Mouse (Mus musculus) ES-E14 (cell line): ENCODE measurements around the gene Llgl2. TPM values are rescaled to one million over a fixed set of nuclear protein-coding genes. Genes with fewer than 3 reads are reported as not detected.

ENCODE experiments used
- DNase-seq: peaks from one replicate; pipeline ENCODE4 v3.0.0-alpha.2; 2013; ENCODE audit warnings: low read depth, low spot score
- H3K27ac ChIP-seq: 2 replicates; pipeline ENCODE4 v1.5.1; 2012; ENCODE audit warnings: low read depth, mild to moderate bottlenecking, low read length, moderate library complexity, mixed read lengths; ENCODE audit not compliant: poor library complexity, insufficient read depth, severe bottlenecking
- H3K36me3 ChIP-seq: 2 replicates; pipeline ENCODE4 v1.6.1; 2012; ENCODE audit warnings: mild to moderate bottlenecking, low read length, moderate library complexity, mixed read lengths; ENCODE audit not compliant: control insufficient read depth, poor library complexity, insufficient read depth, severe bottlenecking
- H3K4me1 ChIP-seq, 2 experiments: fragments of 150-350 bp in 1 of 2; sonication (generic) in 1 of 2; 2 replicates each; pipeline ENCODE4 v1.6.1; 2012; ENCODE audit warnings: low read length in 2 of 2, mild to moderate bottlenecking in 1 of 2, mixed read lengths in 1 of 2; ENCODE audit not compliant: control insufficient read depth in 2 of 2, insufficient read depth in 2 of 2, poor library complexity in 1 of 2
- H3K4me3 ChIP-seq, 2 experiments: fragments of 150-350 bp in 1 of 2; sonication (generic) in 1 of 2; 2 replicates each; pipeline ENCODE4 v1.5.1; 2012; ENCODE audit warnings: low read length in 2 of 2, low read depth in 1 of 2, mild to moderate bottlenecking in 1 of 2, mixed read lengths in 1 of 2; ENCODE audit not compliant: insufficient read depth in 1 of 2, poor library complexity in 1 of 2, severe bottlenecking in 1 of 2
- H3K9ac ChIP-seq: 2 replicates; pipeline ENCODE4 v1.6.1; 2012; ENCODE audit warnings: low read depth, mild to moderate bottlenecking, low read length, mixed read lengths; ENCODE audit not compliant: poor library complexity, insufficient read depth, severe bottlenecking
- H3K9me3 ChIP-seq: fragments of 150-350 bp; sonication (generic); 2 replicates; pipeline ENCODE4 v1.6.1; 2012; ENCODE audit warnings: low read depth, mild to moderate bottlenecking, low read length; ENCODE audit not compliant: control insufficient read depth, insufficient read depth
- CHD2 ChIP-seq: IDR thresholded peaks from 2 replicates; pipeline ENCODE4 v1.6.1; 2014; ENCODE audit warnings: mild to moderate bottlenecking, low read depth, low read length, inconsistent platforms
- HCFC1 ChIP-seq: IDR thresholded peaks from 2 replicates; pipeline ENCODE4 v1.6.1; 2012; ENCODE audit warnings: low read length, inconsistent platforms, borderline replicate concordance; ENCODE audit not compliant: insufficient read depth
- MAFK ChIP-seq: IDR thresholded peaks from 2 replicates; pipeline ENCODE4 v1.6.1; 2014; ENCODE audit warnings: mild to moderate bottlenecking, low read depth, low read length, inconsistent platforms; ENCODE audit not compliant: insufficient read depth
- ZC3H11A ChIP-seq: IDR thresholded peaks from 2 replicates; pipeline ENCODE4 v1.6.1; 2012; ENCODE audit warnings: low read depth, mild to moderate bottlenecking, inconsistent platforms, low read length, borderline replicate concordance
- ZNF384 ChIP-seq: IDR thresholded peaks from 2 replicates; pipeline ENCODE4 v1.6.1; 2012; ENCODE audit warnings: low read depth, low read length, inconsistent platforms
- in situ Hi-C, 2 experiments: fragments of 600-800 bp; cut with MboI; formaldehyde crosslinking; loops; one replicate each; pipeline ENCODE4 v1.15.1; 2025; ENCODE audit warnings: low sequenced_read_pairs in 2 of 2, inconsistent platforms in 1 of 2; ENCODE audit not compliant: unreplicated experiment in 2 of 2
- total RNA-seq: library from RNA; depleted of rRNA; stranded (reverse); fragments of 300-350 nt; gene quantifications from 2 replicates; pipeline ENCODE4 v1.2.3, GENCODE M21; 2012; rRNA removed

The Llgl2 gene
- total RNA-seq: 96.5 and 145 TPM in 2 replicates

DNA sequence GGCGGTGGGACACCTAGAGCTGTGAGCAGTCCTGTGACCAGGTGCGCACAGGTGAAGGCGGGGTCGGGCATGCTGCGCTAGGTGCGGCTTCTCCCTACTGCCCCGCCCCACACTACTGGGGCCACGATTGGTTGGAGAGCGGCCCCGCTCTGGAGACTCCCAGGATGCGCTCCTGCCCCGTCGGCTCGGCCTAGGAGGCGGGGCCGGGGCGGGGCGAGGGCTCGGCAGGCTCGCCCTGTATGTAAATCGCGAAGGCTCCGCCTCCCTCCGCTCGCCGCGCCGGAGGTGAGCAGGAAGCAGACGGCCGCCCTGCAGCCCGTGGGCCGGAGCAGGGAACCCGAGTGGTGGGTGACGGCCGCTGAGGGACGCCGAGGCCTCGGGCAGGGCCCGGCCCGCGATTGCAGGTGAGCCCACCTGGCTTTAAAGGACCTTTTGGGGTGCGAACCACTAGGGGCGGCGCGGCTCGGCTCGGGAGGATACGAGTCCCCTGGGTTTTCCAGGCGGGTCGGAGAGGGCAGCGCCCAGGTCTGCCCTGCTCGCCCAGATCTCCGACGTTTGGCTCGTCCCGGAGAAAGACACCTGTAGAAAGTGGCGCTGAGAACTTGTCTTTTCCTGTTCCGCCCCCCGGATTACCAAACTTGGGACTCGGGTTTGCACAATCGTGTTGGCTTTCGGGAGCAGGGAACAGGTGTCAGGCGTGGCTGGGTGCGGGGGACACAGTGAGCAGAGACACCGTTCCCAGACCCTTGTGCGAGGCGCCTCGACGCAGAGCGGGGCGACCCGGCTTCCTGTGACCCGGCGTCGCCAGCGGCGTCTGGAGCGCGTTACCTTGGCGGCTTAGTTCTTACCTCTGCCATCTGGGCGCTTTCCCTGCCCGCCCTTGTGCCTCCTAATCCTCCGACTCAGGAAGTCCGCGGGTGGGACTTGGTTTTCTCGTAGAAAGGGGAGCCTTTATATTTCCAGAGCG, at the start of gene Llgl2:
Gene Llgl2, plus strand, starts transcription at position 276 of the 967 bp plus-strand sequence.
- Histone ChIP-seq H3K4me1 (peaks cover 1 to 15% of the 10 kb centered on the region in 2 experiments; a peak in 2 of 4 replicates), H3K9me3 (no peaks in the 10 kb centered on the region), H3K9ac (peak within 1 kb of the TSS; percentile 75), H3K4me3 (peak within 1 kb of the TSS; percentile 75 to 95), H3K27ac (no peak within 1 kb of the TSS), H3K36me3 (peaks cover 23% of the 10 kb centered on the region)
- TF ChIP-seq HCFC1 (peak; percentile 14; the same call in 1 of the 2 replicates), ZNF384 (no peak)
- in situ Hi-C loops: no loop called here
- peak; percentile 90 for DNase-seq

DNA sequence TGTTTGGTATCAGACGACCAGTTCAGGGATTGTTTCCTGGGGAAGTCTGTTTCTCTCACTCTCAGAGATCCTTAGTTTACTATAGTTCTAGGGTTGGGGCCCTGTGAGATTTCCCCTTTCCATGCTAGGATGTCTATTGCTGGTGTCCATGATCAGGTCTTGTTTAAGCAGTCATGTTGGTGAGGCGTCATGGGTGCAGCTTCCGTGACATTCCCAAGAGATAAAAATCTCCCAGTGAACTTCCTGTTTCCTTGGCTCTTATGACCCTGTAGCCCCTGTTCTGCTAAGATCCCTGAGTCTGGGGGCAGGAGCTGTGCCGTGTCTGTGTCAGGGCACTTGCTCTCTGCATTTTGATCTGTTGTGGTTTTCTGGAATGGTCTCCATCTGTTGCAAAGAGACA, 49.2 kb upstream of the Llgl2 start:
- in situ Hi-C loops: no loop called here
- Histone ChIP-seq H3K27ac (no peak overlapping the region), H3K9me3 (no peaks in the 10 kb centered on the region), H3K4me1 (peaks cover 0 to 15% of the 10 kb centered on the region in 2 experiments; a peak in 2 of 4 replicates), H3K9ac (no peak overlapping the region), H3K36me3 (no peaks in the 10 kb centered on the region), H3K4me3 (no peak overlapping the region)
- TF ChIP-seq MAFK (no peak), CHD2 (no peak), HCFC1 (no peak), ZNF384 (no peak), ZC3H11A (no peak)
- DNase-seq: no peak

DNA sequence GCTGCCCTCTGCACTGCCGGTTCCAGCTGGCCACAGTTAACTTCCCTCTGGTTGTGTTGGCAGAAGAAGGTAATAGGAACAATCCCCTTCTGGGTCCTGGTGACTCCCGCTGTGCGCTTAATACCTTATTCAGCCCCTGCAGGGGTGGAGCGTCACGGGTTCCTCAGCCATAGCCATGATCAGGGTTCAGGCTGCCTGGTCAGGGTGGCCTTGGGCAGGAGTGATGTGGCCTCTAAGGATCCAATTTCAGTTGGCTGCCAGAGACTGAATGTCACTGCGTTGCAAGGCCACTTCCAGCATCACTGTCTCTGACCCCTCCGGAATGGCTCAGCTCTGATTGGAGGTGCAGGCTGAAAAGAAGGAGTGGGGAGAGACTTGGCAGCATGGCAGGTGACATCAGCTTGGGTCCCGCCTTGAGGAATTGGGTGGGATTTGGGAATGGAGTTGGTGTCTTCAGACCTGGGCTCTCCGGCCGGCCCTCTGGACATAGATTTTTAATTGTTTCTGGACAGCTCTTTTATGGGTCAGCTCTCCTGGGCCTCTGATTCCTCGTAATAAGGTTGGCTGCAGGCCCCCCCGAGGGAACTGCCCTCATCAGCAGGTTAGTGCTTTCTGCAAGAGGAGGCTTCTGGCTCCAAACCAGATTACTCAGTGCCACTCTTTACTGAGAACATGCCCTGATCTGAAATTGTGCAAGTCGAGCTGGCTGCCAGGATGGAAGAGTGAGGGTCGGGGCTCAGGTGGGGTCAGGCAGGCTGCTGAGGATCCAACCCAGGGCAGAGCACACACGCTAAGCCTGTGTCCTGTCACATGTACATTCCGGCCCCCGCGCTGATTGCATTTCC, 47.8 kb upstream of the Llgl2 start:
- in situ Hi-C loops: no loop called here
- TF ChIP-seq MAFK (no peak), HCFC1 (no peak), ZNF384 (no peak), ZC3H11A (no peak), CHD2 (no peak)
- H3K4me3 ChIP-seq: no peak overlapping the region

DNA sequence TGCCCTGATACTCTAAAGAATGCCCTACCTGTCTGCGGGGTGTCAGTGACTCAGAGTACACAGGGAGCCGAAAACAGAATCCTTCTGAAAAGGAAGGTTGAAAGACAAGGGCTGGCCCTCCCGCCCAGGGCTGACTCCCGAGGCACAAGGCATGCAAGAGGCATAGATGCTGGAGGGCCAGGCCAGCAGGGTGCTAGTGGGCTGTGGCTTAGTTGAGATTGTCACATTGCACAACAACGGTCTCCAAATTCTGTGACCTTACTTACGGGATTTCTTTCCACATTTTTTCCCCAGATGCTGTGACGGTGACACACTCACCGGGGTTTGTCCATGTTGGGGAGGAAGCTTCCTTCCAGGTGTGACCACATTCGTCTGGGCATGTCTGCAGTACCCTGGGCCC, 46.9 kb upstream of the Llgl2 start:
- Histone ChIP-seq H3K9me3 (no peaks in the 10 kb centered on the region), H3K9ac (no peak overlapping the region), H3K4me1 (peaks cover 5 to 18% of the 10 kb centered on the region in 2 experiments; a peak in 3 of 4 replicates), H3K27ac (no peak overlapping the region), H3K4me3 (no peak overlapping the region), H3K36me3 (no peaks in the 10 kb centered on the region)
- in situ Hi-C loops: no loop called here
- no peak for TF ChIP-seq CHD2
- TF ChIP-seq MAFK: no peak
- no peak for TF ChIP-seq ZC3H11A
- no peak for TF ChIP-seq ZNF384
- no peak for TF ChIP-seq HCFC1
- no peak for DNase-seq

More for the DNA sequence above, 47.8 kb upstream of the Llgl2 start:
- DNase-seq: no peak
- Histone ChIP-seq H3K36me3 (no peaks in the 10 kb centered on the region), H3K9ac (no peak overlapping the region), H3K27ac (no peak overlapping the region), H3K4me1 (peaks cover 5 to 18% of the 10 kb centered on the region in 2 experiments; a peak in 3 of 4 replicates), H3K9me3 (no peaks in the 10 kb centered on the region)
